Mouse (Mus musculus) embryonic facial prominence, embryonic 12.5 days (tissue): ENCODE measurements around the gene Slit3. TPM values are rescaled to one million over a fixed set of nuclear protein-coding genes. Genes with fewer than 3 reads are reported as not detected.

Source experiments
- ATAC-seq: fragments of 200-750 bp; cut with Nextera tagmentation; 2 replicates; pipeline ENCODE4 v1.8.0; 2017; ENCODE audit not compliant: insufficient number of reproducible peaks, insufficient read depth, low FRiP score, low TSS enrichment
- H3K27ac ChIP-seq: fragments of 300-500 bp; sonication (generic); 2 replicates; pipeline ENCODE4 v1.5.1; 2016; ENCODE audit warnings: mild to moderate bottlenecking
- H3K27me3 ChIP-seq: fragments of 300-500 bp; sonication (generic); 2 replicates; pipeline ENCODE4 v1.6.1; 2016; ENCODE audit warnings: mild to moderate bottlenecking, moderate library complexity
- H3K36me3 ChIP-seq: fragments of 300-500 bp; sonication (generic); 2 replicates; pipeline ENCODE4 v1.6.1; 2016; ENCODE audit warnings: mild to moderate bottlenecking
- H3K4me1 ChIP-seq: fragments of 300-500 bp; sonication (generic); 2 replicates; pipeline ENCODE4 v1.6.1; 2016
- H3K4me2 ChIP-seq: fragments of 300-500 bp; sonication (generic); replicated peaks from 2 replicates; pipeline ENCODE4 v1.6.1; 2016; ENCODE audit warnings: mild to moderate bottlenecking, moderate library complexity
- H3K4me3 ChIP-seq: fragments of 300-500 bp; sonication (generic); 2 replicates; pipeline ENCODE4 v1.5.1; 2016; ENCODE audit warnings: mild to moderate bottlenecking
- H3K9ac ChIP-seq: fragments of 300-500 bp; sonication (generic); 2 replicates; pipeline ENCODE4 v1.6.1; 2016; ENCODE audit warnings: mild to moderate bottlenecking, moderate library complexity
- H3K9me3 ChIP-seq: fragments of 300-500 bp; sonication (generic); 2 replicates; pipeline ENCODE4 v1.6.1; 2016; ENCODE audit warnings: mild to moderate bottlenecking, moderate library complexity
- WGBS: fragments of 180-500 bp; shearing (Covaris S2); methylation state at CpG from one replicate; pipeline ENCODE4 v1.1.7; 2016; 5-methylcytosine and 5-hydroxymethylcytosine counted together
- microRNA counts: library from miRNA; unstranded; fragments of <30 nt; microRNA quantifications from one replicate; lab custom pipeline; 2017
- microRNA-seq: library from miRNA; unstranded; fragments of <30 nt; microRNA quantifications from one replicate; pipeline ENCODE4, GENCODE M21; 2017
- polyA plus RNA-seq: library from polyadenylated mRNA; unstranded; fragments of >200 nt; fragmentation: Nextera tagmentation; extraction: Ambion mirVana; gene quantifications from 2 replicates; pipeline ENCODE4 v1.2.1, GENCODE M21; 2016

The Slit3 gene
- polyA plus RNA-seq, 1 experiment from 2014 or later, result 33.5 TPM

- Histone ChIP-seq H3K4me3 (no peak overlapping the region), H3K27ac (no peak overlapping the region), H3K36me3 (no peaks in the 10 kb centered on the region), H3K4me2 (no peak overlapping the region), H3K9me3 (no peaks in the 10 kb centered on the region), H3K9ac (no peak overlapping the region), H3K27me3 (0 out of 2 replicates have a peak, but pooled peaks cover 3% of the 10 kb centered on the region), H3K4me1 (no peaks in the 10 kb centered on the region)
- no peak for ATAC-seq
- WGBS, result 69% methylated on average over 2 of the region's 2 CpGs
Measured at GRCm38 (mm10) chr11:35736817-35737216, 615.8 kb downstream of the Slit3 start.

- Histone ChIP-seq H3K4me2 (no peak overlapping the region), H3K4me3 (no peak overlapping the region), H3K36me3 (no peaks in the 10 kb centered on the region), H3K9me3 (no peaks in the 10 kb centered on the region), H3K27me3 (0 out of 2 replicates have a peak, but pooled peaks cover 3% of the 10 kb centered on the region), H3K4me1 (no peaks in the 10 kb centered on the region), H3K27ac (no peak overlapping the region), H3K9ac (no peak overlapping the region)
- no peak for ATAC-seq
- WGBS, result 90% methylated on average over 2 of the region's 2 CpGs
Measured at GRCm38 (mm10) chr11:35737262-35737661, 616.2 kb downstream of the Slit3 start.

GRCm38 (mm10) chr11:35738102-35738501, 617.1 kb downstream of the Slit3 start:
- H3K36me3 ChIP-seq, result no peaks in the 10 kb centered on the region
- no peak overlapping the region for H3K4me3 ChIP-seq
- no peak for ATAC-seq
- WGBS, result 65% methylated on average over 3 of the region's 3 CpGs
- H3K9me3 ChIP-seq, result no peaks in the 10 kb centered on the region
- no peak overlapping the region for H3K27ac ChIP-seq
- H3K9ac ChIP-seq, result no peak overlapping the region
- H3K4me1 ChIP-seq, result no peaks in the 10 kb centered on the region
- 0 out of 2 replicates have a peak, but pooled peaks cover 3% of the 10 kb centered on the region for H3K27me3 ChIP-seq
- H3K4me2 ChIP-seq, result no peak overlapping the region

- no peak for ATAC-seq
- 0 out of 2 replicates have a peak, but pooled peaks cover 3% of the 10 kb centered on the region for H3K27me3 ChIP-seq
Measured at GRCm38 (mm10) chr11:35743586-35743985, 622.6 kb downstream of the Slit3 start.

DNA sequence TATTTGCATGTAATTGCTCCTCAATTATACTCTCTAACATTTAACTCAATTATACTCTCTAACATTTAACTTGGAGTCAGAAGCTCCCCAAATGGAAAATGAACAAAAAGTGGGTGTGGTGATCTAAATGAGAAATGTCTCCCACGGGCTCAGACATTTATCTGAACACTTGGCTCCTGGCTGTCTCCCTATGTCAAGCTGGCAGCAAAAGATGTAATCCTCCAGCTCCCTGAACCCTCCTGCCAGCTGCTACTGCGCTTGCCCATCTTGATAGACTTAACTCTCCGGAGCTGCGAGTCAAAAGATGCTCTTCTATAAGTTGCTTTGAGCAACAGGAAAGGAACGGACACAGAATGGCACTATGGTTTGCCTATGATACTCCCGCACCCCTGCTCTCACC, 623.5 kb downstream of the Slit3 start:
- WGBS, result 86% methylated on average over 6 of the region's 6 CpGs

More at GRCm38 (mm10) chr11:35743586-35743985, 622.6 kb downstream of the Slit3 start:
- Histone ChIP-seq H3K27ac (no peak overlapping the region), H3K4me3 (no peak overlapping the region), H3K4me2 (no peak overlapping the region), H3K36me3 (no peaks in the 10 kb centered on the region), H3K9me3 (no peaks in the 10 kb centered on the region), H3K4me1 (no peaks in the 10 kb centered on the region), H3K9ac (no peak overlapping the region)
- 89% methylated on average over 6 of the region's 6 CpGs for WGBS

GRCm38 (mm10) chr11:35750578-35750977, 629.6 kb downstream of the Slit3 start:
- no peaks in the 10 kb centered on the region for H3K36me3 ChIP-seq
- no peak overlapping the region for H3K9ac ChIP-seq
- H3K4me3 ChIP-seq, result no peak overlapping the region
- no peak for ATAC-seq
- H3K27me3 ChIP-seq, result no peaks in the 10 kb centered on the region
- 66% methylated on average over 8 of the region's 8 CpGs for WGBS
- H3K4me2 ChIP-seq, result no peak overlapping the region
- no peaks in the 10 kb centered on the region for H3K4me1 ChIP-seq
- no peak overlapping the region for H3K27ac ChIP-seq
- no peaks in the 10 kb centered on the region for H3K9me3 ChIP-seq

More for the DNA sequence above, 623.5 kb downstream of the Slit3 start:
- no peak for ATAC-seq
- Histone ChIP-seq H3K4me2 (no peak overlapping the region), H3K36me3 (no peaks in the 10 kb centered on the region), H3K27me3 (0 out of 2 replicates have a peak, but pooled peaks cover 2% of the 10 kb centered on the region), H3K9ac (no peak overlapping the region), H3K4me3 (no peak overlapping the region), H3K27ac (no peak overlapping the region), H3K9me3 (no peaks in the 10 kb centered on the region), H3K4me1 (no peaks in the 10 kb centered on the region)

GRCm38 (mm10) chr11:35754906-35755418, 633.9 kb downstream of the Slit3 start:
- WGBS, result 85% methylated on average over 4 of the region's 4 CpGs
- Histone ChIP-seq H3K4me1 (no peaks in the 10 kb centered on the region), H3K36me3 (no peaks in the 10 kb centered on the region), H3K27ac (no peak overlapping the region), H3K9ac (no peak overlapping the region), H3K4me3 (no peak overlapping the region), H3K4me2 (no peak overlapping the region), H3K9me3 (no peaks in the 10 kb centered on the region), H3K27me3 (no peaks in the 10 kb centered on the region)
- no peak for ATAC-seq

GRCm38 (mm10) chr11:35755546-35755945, 634.5 kb downstream of the Slit3 start:
- Histone ChIP-seq H3K36me3 (no peaks in the 10 kb centered on the region), H3K27ac (no peak overlapping the region), H3K27me3 (no peaks in the 10 kb centered on the region), H3K4me1 (no peaks in the 10 kb centered on the region), H3K9ac (no peak overlapping the region), H3K4me2 (no peak overlapping the region), H3K4me3 (no peak overlapping the region), H3K9me3 (no peaks in the 10 kb centered on the region)
- 73% methylated on average over 6 of the region's 6 CpGs for WGBS
- ATAC-seq, result no peak

DNA sequence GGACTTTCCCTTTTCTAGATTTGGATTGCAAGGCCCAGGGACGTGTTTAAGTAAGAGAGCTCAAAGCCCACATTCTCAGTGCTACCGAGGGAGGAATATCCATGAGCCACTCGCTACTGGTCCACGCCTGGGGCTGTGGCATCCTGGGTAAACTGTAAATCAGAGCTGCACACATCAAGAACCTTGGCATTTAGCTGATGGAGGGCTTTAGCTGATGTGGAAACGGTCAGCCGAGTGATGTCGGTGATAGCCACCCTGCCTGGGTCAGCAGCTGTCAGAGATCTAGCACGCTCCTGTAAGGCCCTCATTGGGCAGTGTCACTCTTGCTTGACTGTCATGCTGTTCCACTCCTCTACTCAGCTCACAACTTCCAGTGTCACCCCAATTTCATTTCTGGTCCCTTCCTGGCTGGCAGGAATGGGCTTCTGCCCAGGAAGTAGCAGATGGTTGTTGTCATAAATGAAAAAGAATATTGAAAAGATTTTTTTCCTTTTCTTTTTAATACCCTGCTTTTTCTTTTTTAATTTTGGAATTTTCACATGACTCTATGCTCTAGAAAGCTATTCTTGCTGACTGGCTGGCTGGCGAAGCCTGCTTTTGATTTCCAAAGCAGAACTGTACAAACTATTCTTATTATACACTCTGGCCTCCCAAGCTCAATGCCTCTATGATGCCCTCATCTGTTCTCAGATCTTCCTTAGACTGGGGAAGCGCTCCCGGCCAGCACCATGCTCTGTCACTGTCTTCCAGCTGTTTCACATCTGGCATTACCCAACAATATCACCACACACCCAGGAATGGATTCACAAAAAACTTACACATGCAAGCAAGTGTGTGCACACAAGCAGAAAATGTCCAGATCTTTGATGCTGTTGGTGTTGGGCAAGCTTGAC, 635.6 kb downstream of the Slit3 start:
- H3K4me3 ChIP-seq, result no peak overlapping the region
- no peaks in the 10 kb centered on the region for H3K9me3 ChIP-seq
- H3K36me3 ChIP-seq, result no peaks in the 10 kb centered on the region
- no peaks in the 10 kb centered on the region for H3K27me3 ChIP-seq
- no peaks in the 10 kb centered on the region for H3K4me1 ChIP-seq
- H3K27ac ChIP-seq, result no peak overlapping the region
- H3K4me2 ChIP-seq, result no peak overlapping the region
- 81% methylated on average over 11 of the region's 11 CpGs for WGBS
- no peak for ATAC-seq
- H3K9ac ChIP-seq, result no peak overlapping the region

MicroRNAs encoded within 50 kb of the gene (microRNA counts, 519-probe panel; counts per million panel counts)
- microRNA mmu-miR-218 (lab: Ali Mortazavi, UCI), result 5,102 counts per million, percentile 87 among the panel's probes with 10 or more counts

Small RNA genes lying within 50 kb of the gene (microRNA-seq; reads per million reads assigned to microRNA genes)
- 82.0 reads per million, percentile 49 among the genes with 10 or more reads in this experiment for gene Mir218-2
